Mouse (Mus musculus): ENCODE results near the gene Dip2c. TPM values are rescaled to one million over a fixed set of nuclear protein-coding genes. Genes with fewer than 3 reads are reported as not detected.

Gene Dip2c
- total RNA-seq (2021), result 10 to 100 TPM; 39.2 to 40.7 TPM

DNA sequence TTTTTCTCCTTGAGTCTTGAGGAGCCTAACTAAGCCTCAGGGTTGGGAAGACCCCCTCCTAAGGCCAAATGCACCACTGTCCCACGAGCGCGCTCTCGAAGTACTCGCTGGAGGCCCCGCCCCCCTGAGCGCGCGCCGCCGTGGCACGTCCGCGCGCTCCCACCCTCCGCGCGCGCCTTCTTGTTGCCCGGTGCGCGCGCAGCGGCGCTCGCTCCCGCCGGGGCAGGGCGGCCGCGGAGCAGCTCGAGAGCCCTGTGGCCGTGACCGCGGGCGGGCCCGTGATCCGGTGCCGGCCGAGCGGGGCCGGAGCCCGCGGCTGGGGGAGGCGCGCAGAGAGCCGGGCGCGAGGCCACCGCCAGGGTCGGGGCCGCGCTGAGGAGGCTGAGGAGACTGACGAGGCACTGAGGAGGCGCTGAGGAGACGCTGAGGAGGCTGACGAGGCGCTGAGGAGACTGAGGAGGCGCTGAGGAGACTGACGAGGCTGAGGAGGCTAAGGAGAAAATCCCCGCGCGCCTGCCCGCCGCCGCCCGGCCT is at the start of gene Dip2c:
Dip2c (plus strand) TSS at position 207 of the 534 bp plus-strand sequence.
- DNase-seq, result peak; percentile 91 to 93
- intact Hi-C loops (cut with DNase I), result loop anchor here (2.0 to 10.0 kb wide), 3 partner anchors 184 to 488 kb away; partner anchors contain the start of genes Larp4b and Zmynd11

DNA sequence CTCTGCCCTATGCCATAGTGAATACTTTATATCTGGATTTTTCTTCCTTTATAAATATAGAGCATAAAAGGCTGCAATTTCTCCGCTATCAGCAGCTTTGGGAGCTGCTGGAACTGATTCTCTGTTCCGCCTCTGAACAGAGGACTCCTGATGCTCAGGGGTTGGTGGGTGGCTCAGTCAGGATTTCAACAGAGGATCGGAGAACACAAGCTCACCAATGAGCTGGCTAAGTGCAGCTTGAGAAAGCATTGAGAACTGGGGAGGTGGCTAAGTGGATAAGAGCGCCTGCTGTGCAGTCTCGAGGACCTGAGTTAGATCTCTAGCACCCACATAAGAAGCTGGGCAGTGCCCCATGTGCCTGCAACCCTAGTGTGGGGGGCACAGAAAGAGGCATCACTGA is 49.2 kb upstream of the Dip2c start:
- intact Hi-C loops (cut with DNase I), result no loop called here
- no peak for DNase-seq

DNA sequence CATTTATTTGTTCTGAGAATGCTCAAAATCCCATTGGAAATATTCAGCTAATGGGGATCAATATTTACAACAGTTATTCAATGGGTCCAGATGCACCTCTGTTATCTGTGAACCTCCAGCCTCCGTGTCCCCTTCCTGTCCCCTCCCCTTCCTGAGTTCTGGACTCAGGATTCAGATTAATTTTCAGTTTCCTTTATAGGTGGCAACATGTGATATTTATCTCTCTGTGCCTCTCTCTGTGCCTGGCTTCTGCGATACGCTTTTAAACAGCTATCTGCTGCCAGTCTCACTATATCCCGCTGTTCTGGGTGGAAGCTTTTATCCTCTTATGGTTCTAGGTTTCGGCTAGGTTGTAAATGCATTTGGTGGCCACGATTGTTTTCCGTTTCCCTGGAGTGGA is 38.8 kb upstream of the Dip2c start:
- intact Hi-C loops (cut with DNase I), result no loop called here
- DNase-seq, result no peak

DNA sequence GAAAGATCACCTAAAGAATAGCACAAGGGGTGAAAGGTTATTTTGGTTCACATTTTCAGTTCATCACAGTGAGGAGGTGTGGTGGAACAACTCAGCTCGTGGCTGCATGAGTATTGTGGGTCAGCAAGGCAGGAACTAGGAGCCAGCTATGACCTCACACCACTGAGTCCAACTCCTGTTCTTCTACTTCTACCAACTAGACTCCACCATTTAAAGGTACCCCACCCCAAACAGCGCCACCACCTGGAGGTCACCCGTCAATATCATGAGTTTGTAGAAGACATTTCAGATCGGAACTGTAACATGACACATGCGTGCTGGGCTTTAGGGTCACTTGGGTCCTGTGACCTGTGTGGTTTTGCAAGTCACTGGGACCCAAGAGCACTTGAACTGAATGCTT is 37.2 kb upstream of the Dip2c start:
- no peak for DNase-seq
- intact Hi-C loops (cut with DNase I), result no loop called here

DNA sequence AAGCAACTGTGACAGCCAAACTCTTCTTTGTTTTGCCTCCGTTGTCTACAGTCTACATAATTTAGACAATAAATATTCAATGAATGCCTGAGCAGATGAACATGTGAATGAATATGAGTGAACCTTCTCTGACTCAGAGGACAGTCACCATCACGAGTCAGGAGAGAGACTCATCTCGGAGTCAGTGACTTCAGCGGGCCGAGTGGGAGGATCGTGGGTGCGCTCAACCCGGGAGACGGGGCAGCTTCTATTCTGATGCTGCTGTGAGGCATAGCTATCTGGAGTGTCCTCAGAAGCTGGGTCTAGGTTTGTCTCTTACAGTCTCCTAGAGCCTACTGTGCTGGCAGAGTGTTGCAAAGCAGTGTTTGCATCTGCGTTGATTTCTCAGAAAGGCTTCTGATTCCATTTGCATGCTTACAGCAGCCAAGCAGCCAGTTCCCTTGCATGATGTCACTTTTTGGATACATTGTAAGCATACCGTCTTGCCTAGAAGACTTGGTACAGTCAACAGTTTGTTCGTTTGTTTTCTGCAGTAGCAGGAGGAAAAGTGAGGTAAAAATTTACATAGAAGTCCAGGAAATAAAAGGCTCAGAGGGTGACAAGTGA is 36.6 kb upstream of the Dip2c start:
- intact Hi-C loops (cut with DNase I), result no loop called here
- DNase-seq, result no peak

DNA sequence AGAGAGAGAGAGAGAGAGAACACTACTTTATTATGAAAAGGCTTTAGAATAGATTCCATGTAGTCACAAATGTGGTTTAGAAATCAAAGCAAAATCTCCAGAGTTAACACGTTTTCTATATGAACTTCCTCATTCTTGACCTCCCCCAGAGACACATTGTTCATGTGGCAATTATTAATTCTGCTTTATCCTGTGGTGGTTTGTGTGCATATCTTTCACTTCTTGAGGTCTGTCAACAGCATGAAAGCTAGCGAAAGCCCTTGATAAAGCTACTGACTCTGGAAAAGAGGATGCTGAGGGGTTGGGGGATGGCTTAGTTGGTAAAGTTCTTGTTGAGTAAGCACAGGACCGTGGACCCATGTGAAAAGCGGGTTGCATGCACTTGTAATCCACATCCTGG is 14.6 kb upstream of the Dip2c start:
- intact Hi-C loops (cut with DNase I), result no loop called here
- DNase-seq, result no peak

DNA sequence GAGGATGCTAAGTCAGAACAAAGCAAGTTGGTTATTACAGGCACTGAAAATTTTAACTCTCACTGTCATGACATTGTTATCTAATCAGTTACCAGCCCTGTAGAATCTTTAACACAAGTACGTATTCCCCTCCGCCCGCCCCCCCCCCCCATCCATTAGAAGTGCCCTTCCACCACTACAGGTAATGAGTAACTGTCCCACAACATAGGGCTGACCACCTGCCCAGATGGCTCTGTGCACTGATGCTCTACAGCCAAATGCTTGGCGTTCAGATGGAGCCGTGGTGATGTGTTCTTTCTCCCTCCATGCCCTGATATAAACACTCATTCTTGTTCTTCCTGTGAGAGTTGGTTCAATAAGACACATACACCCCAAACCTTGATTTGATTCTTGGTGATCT is 10.8 kb upstream of the Dip2c start:
- intact Hi-C loops (cut with DNase I), result no loop called here
- DNase-seq, result no peak

DNA sequence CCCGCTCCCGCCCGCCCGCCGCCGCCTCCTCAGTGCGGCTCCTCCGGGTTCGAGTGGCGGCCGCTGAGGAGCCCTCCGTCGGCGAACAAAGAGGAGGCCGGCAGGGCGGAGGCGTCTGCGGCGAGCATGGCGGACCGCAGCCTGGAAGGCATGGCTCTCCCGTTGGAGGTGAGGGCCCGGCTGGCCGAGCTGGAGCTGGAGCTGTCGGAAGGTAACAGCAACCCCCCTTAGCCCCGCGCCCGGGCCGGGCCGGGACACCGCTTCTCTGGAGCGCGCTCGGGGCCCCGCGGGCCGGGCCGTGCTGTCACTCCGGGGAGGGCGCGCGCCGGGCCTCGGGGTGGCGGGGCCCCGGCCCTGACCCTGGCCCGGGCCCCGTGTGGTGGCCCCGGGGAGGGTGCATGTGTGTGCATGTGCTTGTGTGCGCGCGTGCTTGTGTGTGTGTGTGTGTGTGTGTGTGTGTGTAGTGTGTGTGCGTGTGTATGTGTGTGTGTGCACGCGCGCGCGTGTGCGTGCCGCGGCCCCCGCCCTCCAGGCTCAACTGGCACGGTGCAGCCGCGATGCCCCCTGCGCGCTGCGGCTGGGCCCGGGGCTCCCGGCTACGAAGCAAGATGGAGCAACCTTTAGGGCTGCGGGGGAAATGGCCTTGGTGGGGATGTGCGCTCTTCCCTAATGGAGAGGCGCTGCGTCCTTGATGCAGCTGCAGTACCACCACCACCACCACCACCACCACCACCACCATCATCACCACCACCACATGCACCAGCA is 710 bp downstream of the Dip2c start:
- DNase-seq, result peak in 1 of 2 experiments; percentile 58
- intact Hi-C loops (cut with DNase I), result loop anchor here (2.0 to 10.0 kb wide), 3 partner anchors 185 to 488 kb away; partner anchors contain the start of genes Larp4b and Zmynd11

DNA sequence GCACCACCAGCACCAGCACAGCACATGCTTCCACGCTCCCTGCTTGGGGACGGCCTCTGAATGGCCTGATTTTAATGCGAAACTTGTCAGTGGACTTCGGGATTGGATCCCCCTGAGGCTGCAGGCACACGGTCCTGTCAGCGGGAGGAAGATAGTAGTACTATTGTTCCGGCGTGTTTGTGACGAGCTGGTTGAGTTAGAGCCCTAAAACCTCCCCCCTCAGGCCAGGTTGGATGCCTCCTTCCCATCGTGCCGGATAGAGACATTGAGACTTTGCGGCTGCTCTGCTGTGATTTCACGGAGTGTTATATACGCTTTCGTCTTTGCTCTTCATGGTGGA is 1.3 kb downstream of the Dip2c start:
- intact Hi-C loops (cut with DNase I), result loop anchor here (2.0 to 10.0 kb wide), 3 partner anchors 185 to 487 kb away; partner anchors contain the start of genes Larp4b and Zmynd11
- DNase-seq, result peak in 1 of 2 experiments; percentile 17

DNA sequence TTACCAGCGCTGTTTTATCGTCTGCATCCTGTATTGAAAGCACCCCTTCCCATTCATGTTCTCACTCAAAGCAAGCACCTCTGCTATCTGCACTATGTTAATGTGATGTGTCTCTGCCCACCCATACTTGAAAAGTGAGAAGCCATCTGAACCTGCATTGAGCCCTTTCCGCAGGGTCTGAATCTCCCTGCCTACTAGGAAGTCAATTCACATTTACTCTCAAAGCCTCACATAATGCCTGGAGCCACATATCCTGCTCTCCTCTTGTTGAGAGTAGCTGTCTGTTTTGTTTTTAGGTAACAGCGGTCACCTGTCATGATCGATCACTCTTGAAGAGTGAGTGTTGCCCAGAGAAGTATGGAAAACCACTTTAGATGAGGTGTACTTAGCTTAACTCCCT is 2.3 kb downstream of the Dip2c start:
- no peak for DNase-seq
- intact Hi-C loops (cut with DNase I), result loop anchor here (5.0 to 10.0 kb wide), 2 partner anchors 186 to 486 kb away; partner anchors contain the start of genes Larp4b and Zmynd11

DNA sequence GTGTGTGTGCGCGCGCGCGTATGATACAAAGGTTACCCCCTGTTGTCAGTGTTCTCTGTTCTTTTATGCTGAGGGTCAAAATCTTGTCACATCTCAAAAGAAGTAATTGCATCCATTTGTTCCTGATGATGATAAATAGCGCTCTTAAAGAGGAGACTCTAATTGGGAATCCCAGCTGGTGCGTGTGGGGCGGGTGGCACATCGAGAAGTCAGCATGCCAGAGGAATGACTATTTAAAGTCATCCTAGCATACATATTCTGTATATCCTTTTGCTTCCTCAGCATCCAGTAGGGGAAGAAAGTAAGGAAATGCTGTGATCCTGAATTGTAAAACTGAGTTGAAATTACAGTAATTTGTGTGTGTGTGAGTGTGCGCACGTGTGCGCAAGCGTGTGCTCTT is 6.7 kb downstream of the Dip2c start:
- intact Hi-C loops (cut with DNase I), result no loop called here
- DNase-seq, result no peak

DNA sequence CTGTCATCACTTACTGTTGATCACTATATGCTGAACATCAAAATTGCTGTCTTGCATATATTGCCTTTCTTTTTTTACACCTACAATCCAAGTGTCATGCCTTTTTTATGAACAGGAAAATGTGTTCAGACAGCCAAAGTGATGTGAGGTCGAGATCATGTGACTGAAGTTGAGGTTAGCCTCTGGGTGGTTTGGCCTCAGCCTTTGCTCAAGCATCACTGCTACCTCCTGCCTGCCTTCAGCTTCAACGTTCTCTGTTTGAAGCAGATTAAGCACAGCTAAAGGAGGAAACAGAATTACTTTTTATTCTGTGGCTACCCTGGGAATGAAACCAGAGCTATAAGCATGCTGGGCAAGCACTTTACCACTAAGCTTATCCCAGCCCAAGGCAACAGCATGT is 13.6 kb downstream of the Dip2c start:
- DNase-seq, result no peak
- intact Hi-C loops (cut with DNase I), result no loop called here

DNA sequence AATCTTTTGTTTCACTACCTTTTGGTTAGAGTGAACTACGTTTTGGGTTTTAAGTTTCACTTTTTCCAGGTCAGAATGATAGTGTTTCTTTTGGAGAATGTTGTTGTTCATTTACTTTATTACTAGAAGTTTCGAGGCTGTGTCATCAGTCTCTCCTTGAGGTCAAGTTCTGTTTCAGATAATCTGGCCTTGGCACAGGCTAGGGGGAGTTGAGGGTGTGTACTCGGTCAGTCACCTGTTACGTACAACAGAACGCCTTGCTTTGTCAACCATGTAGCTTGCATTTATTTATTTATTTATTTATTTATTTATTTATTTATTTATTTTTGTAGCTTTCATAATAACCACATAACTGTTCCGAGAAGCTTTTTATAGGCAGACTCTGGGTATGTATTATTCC is 20.0 kb downstream of the Dip2c start:
- no peak for DNase-seq
- intact Hi-C loops (cut with DNase I), result no loop called here

DNA sequence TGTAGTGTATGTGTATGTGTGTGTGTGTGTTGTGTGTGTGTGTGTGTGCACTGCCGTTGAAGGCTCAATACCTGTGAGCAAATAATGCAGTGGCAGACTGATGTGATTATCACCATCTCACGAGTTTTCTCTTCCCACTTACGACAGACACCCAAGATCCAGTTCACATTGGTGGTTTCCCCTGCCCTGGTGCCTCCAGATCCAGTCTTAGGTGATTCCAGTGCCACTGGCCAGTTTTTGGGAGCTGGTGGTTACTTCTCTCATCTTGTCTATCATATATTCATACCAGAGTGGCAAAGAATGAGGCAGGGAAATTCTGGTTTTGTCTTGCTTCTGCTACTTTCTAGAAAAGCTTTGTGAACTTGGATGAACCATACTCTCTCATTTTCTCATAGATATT is 20.9 kb downstream of the Dip2c start:
- intact Hi-C loops (cut with DNase I), result no loop called here
- DNase-seq, result no peak

DNA sequence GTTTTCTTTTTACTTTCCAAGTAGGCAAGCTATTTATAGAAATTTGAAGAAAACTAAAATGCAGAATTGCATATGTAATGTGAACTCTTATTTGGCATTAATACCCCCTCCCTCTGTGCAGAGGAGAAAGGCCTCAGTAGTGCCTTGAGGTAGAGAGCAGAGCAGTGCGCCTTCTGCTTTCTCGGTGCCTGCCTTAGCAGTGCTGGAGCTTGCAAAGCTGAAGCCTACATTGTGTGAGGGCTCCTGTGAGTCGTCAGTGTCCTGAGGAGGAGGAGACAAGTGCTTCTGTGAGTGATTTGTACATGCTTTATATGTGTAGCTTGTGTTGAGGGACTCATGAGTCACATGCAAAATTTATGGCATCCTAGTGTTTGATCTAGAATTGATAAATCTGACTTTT is 21.4 kb downstream of the Dip2c start:
- DNase-seq, result no peak
- intact Hi-C loops (cut with DNase I), result no loop called here

DNA sequence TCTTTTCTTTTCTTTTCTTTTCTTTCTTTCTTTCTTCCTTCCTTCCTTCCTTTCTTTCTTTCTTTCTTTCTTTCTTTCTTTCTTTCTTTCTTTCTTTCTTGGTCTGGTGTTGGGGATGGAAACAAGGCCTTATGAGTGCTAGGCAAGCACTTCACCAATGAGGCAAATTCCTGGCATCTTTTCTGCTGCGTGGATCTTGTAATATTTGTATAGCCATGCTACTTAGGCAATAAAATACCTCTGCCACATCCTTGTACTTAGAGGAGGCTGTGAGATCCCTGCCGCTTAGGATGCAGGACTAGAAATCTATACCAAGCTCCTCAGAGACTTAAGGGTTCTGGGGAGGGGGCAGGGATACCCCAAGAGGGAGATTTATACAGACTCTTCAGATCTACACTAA is 23.3 kb downstream of the Dip2c start:
- no peak for DNase-seq
- intact Hi-C loops (cut with DNase I), result no loop called here

DNA sequence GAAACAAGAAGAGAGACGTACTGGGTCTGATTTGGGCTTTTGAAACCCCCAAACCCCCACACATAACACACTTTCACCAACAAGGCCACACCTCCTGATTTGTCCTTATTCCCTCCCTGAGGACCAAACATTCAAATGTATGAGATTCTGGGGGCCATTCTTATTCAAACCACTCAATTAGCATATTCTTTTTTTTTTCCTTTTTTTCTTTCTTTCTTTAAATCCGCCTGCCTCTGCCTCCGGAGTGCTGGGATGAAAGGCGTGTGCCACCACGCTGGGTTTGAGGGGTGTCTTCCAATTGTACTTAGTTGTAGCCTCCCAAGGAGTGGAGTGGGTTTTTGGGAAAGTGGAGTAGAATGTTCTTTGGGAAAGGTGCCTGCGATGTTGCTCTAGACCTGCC is 32.5 kb downstream of the Dip2c start:
- intact Hi-C loops (cut with DNase I), result no loop called here
- no peak for DNase-seq

DNA sequence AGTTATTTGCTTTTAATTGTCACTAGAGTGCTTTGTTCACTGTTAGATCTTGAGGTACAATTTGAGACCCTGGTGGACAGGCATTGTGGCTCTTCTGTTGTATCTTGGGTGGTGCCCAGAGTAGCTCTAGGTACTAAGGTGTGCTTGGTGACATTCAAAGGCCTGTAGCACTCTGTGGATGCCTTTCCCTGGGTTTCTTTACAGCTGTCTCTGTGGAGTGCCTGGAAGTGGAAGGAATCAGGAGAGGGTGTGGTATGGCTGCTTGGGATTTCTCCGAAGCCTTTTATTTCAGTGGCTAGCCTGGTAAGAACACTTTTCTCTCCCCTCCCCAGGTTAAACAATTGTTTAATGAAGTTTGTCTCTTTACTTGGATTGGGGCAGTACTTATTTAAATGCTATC is 34.5 kb downstream of the Dip2c start:
- no peak for DNase-seq

DNA sequence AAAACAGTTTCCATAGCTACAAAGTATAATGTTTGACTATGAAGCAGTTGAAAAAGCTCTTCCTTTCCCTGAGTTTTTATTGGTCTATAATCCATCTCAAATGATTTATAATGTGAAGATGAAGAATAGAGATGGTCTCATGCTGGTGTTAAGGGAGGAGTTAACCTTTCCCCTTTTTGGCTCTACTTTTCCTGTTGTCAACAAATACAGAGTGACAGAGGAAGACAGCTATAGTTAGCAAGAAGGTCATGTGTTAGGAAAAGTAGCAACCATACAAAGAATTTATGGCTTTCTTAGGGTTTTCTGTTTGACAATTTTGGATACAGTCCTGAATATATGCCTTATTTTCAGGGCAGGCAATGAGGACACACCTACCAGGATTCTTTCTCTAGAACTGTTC is 36.6 kb downstream of the Dip2c start:
- intact Hi-C loops (cut with DNase I), result no loop called here
- no peak for DNase-seq

More for the DNA sequence above, 34.5 kb downstream of the Dip2c start:
- intact Hi-C loops (cut with DNase I), result no loop called here

DNA sequence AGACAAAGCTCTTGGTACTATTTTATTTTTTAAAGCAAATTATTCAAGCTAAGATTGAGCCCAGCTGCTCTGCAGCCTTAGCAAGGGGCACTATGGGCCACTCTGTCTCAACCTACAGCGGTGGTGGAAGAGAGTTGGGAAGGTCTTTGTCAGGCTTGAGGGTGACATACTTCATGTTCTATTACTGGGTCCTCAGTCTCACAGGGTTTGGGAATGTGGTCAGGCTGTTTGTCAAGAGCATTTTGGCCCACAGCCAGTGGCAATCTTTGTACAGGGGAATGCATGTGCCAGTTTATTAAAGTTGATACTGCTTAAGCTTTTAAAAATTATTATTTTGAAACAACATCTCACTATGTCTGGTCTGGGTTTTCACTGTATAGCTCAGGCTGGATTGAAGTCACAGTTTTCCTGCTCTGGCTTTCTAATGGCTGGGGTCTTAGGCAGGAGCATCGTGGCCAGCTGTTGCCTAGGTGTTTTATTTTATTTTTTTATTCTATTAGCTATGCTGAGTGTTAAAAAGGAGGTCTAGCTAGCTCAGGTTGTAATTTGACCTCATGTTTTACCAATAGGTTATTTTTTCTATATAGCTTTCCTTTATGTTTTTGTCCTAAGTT is 37.9 kb downstream of the Dip2c start:
- DNase-seq, result peak; percentile 44 to 49
- intact Hi-C loops (cut with DNase I), result no loop called here

DNA sequence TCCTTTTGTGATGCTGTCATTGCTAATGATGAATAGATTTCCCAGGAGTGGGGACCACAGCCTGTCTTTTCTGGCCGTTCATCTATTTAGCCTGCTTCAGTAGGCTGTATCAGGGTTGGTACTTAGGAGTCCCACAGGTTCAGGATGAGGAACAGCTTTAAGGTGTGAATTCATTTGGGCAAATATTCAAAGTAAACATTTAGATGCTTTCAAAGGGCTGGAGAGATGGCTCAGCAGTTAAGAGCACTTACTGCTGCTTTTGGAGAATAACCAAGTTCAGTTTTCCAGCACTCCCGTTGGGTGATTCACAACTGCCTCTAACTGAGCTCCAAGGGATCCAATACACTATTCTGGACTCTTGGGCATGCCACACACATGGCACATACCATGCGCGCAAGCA is 38.4 kb downstream of the Dip2c start:
- no peak for DNase-seq
- intact Hi-C loops (cut with DNase I), result no loop called here

DNA sequence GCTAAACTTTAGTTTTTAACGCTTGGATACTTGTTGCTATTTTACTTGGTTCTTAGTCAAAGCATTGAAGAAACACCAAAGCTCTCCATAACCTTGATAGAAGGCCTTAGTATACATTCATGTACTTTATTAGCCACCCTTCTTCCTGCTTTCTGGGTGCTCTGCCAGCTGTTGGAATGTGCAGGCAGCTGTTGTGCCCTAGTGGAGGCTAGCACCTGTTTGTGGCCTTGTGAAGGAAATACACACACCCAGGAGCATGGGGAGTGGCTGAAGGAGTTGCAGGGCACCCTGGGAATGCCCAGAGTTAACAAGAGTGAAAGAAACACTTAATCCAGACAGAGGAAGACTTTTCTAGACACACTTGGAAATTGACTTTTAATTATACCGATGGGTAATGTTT is 43.4 kb downstream of the Dip2c start:
- no peak for DNase-seq
- intact Hi-C loops (cut with DNase I), result no loop called here

Data from heart, postnatal 36 days (tissue).